Mouse (Mus musculus) T-helper 2 cell (primary cell): Measurements from ENCODE around the gene Slc5a4b.
"Not testable (repeated sequence)": the region's sequence is repeated elsewhere in the genome, so short reads cannot be mapped to it uniquely, and the experiment has no call there.

ENCODE experiments used
- in situ Hi-C: fragments of 300-600 bp; cut with MboI, MseI; formaldehyde crosslinking; loops from one replicate; pipeline ENCODE4 v1.15.1; 2025; ENCODE audit warnings: high pct_unique_total_duplicates

Slc5a4b gene

GRCm38 (mm10) chr10:76110861-76111260 is at the start of gene Slc5a4b:
Slc5a4b (minus strand) TSS chr10:76110961.
- in situ Hi-C loops, result loop anchor here (10.0 kb wide), 1 partner anchor 136 kb away; no protein-coding TSS in a partner anchor

GRCm38 (mm10) chr10:76158009-76158408 is 47.2 kb upstream of the Slc5a4b start:
- in situ Hi-C loops, result no loop called here

DNA sequence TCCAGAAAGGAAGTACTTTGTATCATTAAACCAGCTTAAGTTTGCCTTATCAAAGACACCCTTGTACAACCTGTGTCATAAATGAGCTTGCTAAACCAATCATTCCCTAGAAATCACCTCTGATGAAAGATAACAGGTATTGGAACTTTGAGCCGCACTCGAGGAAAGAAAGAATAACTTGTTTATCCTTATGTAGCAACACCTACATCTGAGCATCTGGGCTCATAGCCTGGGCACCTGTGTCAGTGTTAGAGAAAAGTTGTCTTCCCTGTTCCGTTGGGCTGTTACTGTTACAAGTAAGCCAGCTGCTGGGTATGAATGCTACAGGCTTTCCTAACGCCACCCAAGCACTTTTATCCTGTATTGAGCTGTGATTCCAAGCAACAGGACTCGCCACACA is 46.8 kb upstream of the Slc5a4b start:
- in situ Hi-C loops, result no loop called here

- in situ Hi-C loops, result no loop called here
Observed at GRCm38 (mm10) chr10:76155911-76156310, 45.1 kb upstream of the Slc5a4b start.

DNA sequence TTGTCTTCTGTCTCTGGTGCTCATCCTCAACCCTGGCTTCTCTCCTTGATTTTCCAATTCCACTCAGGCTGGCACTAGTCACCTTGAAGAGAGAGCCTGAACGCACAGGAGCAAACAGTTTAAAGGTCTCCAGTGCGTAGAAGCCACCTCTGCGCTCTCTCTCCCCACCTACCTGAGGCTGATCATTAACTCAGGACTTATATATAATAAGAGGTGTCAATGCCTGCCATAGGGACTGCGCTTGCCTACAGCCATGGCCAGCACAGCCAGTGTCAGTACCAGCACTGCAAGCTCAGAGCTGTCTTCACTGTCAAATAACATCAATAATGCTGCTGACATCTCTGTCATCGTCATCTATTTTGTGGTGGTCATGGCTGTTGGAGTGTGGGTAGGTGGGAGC is 36.5 kb upstream of the Slc5a4b start, which contains the start of gene Slc5a4a:
Gene Slc5a4a, plus strand, starts transcription at position 174 of the 400 bp plus-strand sequence.
- in situ Hi-C loops, result no loop called here

- in situ Hi-C loops, result no loop called here
Observed at GRCm38 (mm10) chr10:76146846-76147245, 36.1 kb upstream of the Slc5a4b start.

DNA sequence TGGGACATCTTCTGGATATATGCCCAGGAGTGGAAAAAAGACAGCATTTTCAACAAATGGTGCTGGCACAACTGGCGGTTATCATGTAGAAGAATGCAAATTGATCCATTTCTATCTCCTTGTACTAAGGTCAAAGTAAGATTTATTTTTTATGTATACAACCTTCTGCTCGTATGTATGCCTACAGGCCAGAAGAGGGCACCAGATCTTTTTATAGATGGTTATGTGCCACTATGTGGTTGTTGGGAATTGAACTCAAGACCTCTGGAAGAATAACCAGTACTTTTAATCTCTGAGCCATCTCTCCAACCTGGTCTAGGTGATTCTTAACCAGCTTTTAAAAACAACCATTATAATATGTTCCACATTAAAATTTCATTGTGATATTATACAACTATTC is 25.6 kb upstream of the Slc5a4b start:
- in situ Hi-C loops, result no loop called here

DNA sequence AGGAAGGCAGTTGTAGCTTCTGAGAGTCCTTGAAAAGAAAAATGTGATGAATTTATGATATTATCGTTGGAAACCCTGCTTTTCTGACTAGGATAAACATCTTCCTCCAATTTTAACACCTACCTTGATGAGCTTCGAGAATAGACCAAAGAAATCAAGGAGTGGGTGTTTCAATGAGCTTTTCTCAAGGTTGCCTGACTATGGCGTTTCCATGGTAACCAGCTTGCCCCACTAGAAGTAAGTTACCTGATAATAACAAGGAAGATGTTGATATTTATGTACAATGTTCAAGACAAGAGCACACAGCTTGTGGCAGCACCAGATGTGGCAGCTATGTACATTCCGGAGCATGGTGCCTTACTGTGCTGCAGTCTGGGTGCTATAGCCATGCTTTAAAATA is 21.7 kb upstream of the Slc5a4b start:
- in situ Hi-C loops, result no loop called here

- in situ Hi-C loops, result no loop called here
Observed at GRCm38 (mm10) chr10:76121495-76121894, 10.7 kb upstream of the Slc5a4b start.

GRCm38 (mm10) chr10:76120124-76120711 is 9.5 kb upstream of the Slc5a4b start:
- in situ Hi-C loops, result no loop called here

GRCm38 (mm10) chr10:76118741-76119140 is 8.0 kb upstream of the Slc5a4b start:
- in situ Hi-C loops, result loop anchor here (10.0 kb wide), 1 partner anchor 144 kb away; no protein-coding TSS in a partner anchor

DNA sequence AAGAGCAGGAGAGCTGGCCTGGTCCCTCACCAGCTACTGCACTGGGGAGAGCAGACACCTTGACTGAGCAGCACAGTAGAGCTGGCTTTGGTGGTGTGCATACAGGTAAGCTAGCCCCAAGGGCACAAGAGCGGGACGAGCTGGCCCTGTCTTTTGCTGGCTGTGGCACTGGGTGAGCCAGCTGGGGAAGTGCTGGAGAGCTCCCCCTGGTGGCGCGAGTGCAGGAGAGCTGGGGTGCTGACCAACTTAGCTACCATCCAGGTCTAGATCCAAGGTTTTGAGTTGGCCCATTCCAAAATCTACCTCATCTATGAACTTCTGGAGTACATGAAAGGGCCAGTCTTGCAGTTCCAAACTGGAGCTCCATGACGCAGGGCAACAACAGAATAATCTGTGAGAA is 7.2 kb upstream of the Slc5a4b start:
- in situ Hi-C loops, result loop anchor here (10.0 kb wide), 1 partner anchor 143 kb away; no protein-coding TSS in a partner anchor

GRCm38 (mm10) chr10:76097368-76097767 is 13.4 kb downstream of the Slc5a4b start:
- in situ Hi-C loops, result no loop called here

DNA sequence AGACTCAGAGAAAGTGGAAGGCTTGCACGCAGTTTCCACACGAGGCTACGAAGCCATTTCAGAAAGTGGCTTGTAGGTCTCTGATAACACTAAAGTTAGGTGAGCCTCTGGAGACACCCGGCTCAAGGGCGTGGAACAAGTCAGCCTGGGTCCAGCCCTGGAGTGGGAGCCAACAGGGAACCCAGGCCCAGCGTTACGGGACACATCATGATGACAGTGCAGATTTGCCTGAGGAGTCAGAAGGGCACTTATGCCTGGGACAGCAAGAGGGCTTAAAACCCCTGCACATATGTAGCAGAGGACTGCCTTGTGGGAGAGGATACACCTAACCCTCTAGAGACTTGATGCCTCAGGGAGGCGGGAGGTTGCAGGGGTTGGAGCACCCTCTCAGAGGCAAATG is 14.2 kb downstream of the Slc5a4b start:
- in situ Hi-C loops, result no loop called here

- in situ Hi-C loops, result not testable (repeated sequence)
Observed at GRCm38 (mm10) chr10:76077008-76077407, 33.8 kb downstream of the Slc5a4b start.

DNA sequence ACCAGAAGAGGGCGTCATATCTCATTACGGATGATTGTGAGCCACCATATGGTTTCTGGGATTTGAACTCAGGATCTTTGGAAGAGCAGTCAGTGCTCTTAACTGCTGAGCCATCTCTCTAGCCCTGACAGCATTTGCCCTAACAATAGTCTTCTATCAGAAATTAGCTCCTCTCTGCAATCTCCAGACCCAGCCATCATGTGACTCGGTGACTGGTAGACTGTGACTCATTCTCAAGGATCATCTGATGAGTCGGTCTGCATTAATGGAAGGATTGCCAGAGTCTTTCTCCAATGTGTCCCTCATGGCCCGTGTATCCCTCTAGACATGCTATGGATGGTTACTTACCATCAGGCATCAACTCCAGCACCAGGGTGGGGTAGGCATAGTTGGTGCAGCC is 38.7 kb downstream of the Slc5a4b start:
- in situ Hi-C loops, result not testable (repeated sequence)

DNA sequence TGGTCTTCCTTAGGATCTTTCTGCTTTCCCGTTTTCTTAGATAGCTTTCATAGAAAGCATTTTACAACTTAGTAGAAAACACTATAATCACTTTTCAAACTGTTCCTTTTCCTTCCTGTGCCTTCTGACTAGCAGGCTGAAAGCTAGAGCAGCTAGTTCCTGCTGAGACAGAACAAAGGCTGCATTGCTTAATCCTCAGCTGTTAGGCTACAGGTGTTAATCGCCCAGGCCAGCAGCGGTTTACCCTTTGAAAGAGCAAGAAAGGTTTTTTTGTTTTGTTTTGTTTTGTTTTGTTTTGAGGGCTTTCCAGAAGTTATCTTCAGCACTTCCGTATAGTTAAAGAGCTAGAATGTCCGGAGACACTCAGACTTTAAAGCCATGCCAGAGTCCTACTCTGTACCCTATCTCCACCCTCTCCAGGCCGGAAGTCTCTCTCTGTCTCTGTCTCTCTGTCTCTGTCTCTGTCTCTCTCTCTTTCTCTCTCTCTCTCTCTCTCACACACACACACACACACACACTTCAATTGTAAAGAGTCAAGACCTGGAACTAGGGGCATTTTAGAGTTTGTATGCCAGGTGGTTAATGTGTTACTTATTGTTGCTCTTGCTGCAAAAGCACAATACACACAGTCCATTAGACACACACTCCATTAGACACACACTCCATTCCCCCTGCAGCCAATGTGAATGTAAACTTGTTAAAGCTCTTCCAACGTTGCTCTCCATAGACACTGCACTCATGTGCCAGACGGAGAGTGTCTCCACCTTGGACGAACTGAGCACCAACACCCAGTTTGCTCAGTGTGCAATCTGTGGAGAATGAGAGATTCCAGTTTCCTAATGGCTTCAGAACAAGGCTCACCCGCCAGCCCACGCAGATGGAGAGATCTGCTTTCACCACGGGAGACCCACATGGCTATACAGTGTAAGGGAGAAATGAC is 42.8 kb downstream of the Slc5a4b start:
- in situ Hi-C loops, result no loop called here

GRCm38 (mm10) chr10:76062439-76062838 is 48.3 kb downstream of the Slc5a4b start:
- in situ Hi-C loops, result no loop called here

- in situ Hi-C loops, result no loop called here
Observed at GRCm38 (mm10) chr10:76051860-76052259, 58.9 kb downstream of the Slc5a4b start.

DNA sequence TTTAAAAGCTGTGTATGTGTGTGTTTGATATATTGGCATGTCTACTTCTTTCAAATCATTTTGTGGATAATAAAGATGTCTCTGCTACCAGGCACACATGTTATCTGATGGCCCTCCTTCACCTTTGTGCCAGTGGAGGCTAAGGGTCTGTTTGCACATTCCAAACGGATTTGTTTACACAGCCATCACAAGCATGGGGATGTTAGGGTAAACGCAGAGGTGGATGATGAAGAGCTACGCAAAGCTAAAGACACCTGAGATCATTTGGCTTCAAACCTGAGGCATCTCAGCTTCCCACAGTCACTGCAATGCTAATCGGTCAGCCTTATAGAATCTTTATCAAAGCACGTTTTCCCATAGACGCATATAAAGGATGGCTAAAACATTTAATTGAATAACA is 61.8 kb downstream of the Slc5a4b start:
- in situ Hi-C loops, result no loop called here

DNA sequence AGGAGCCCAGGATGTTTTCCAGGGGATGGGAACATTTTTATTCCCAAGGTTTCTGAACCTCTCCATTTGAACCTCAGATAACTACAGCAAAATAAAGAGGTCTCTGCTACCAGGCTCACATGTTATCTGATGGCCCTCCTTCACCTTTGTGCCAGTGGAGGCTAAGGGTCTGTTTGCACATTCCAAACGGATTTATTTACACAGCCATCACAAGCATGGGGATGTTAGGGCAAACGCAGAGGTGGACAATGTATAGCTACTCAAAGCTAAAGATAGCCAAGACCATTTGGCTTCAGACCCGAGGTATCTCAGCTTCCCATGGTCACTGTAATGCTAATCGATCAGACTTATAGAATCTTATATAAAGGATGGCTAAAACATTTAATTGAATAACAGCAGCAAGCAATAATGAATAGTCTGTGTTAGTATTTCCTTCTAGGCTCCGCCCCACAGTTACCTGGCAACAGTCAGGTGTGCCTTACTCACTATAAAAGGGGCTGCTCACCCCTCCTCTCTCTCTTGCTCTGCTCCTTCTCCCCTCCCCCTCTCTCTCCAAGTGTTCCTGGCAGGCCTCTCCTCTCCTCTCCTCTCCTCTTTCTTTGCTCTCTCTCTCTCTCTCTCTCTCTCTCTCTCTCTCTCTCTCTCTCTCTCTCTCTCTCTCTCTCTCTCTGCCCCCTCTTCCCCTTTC is 63.4 kb downstream of the Slc5a4b start:
- in situ Hi-C loops, result no loop called here

- in situ Hi-C loops, result no loop called here
Observed at GRCm38 (mm10) chr10:76046754-76047153, 64.0 kb downstream of the Slc5a4b start.
